Mouse (Mus musculus) hindbrain, embryonic 11.5 days (tissue): ENCODE measurements around the gene Gm5134. TPM values are rescaled to one million over a fixed set of nuclear protein-coding genes. Genes with fewer than 3 reads are reported as not detected.

ENCODE experiments used
- ATAC-seq: fragments of 200-750 bp; cut with Nextera tagmentation; 2 replicates; pipeline ENCODE4 v1.8.0; 2017; ENCODE audit warnings: mild to moderate bottlenecking, moderate TSS enrichment, moderate library complexity; ENCODE audit not compliant: low FRiP score
- DNase-seq: peaks from one replicate; pipeline ENCODE4 v3.0.0-alpha.2; 2015; ENCODE audit warnings: low spot score
- H3K27ac ChIP-seq: fragments of 300-500 bp; sonication (generic); 2 replicates; pipeline ENCODE4 v1.5.1; 2014; ENCODE audit warnings: mild to moderate bottlenecking, low read depth, low read length
- H3K27me3 ChIP-seq: fragments of 300-500 bp; sonication (generic); 2 replicates; pipeline ENCODE4 v1.6.1; 2014; ENCODE audit warnings: mild to moderate bottlenecking, low read length, moderate library complexity, mixed read lengths; ENCODE audit not compliant: control insufficient read depth, insufficient read depth
- H3K36me3 ChIP-seq: fragments of 300-500 bp; sonication (generic); 2 replicates; pipeline ENCODE4 v1.6.1; 2014; ENCODE audit warnings: mild to moderate bottlenecking, low read length, moderate library complexity, mixed read lengths; ENCODE audit not compliant: control insufficient read depth, insufficient read depth
- H3K4me1 ChIP-seq: fragments of 300-500 bp; sonication (generic); replicated peaks from 2 replicates; pipeline ENCODE4 v1.6.1; 2014; ENCODE audit warnings: low read length, mixed read lengths; ENCODE audit not compliant: control insufficient read depth, insufficient read depth
- H3K4me2 ChIP-seq: fragments of 300-500 bp; sonication (generic); replicated peaks from 2 replicates; pipeline ENCODE4 v1.6.1; 2014; ENCODE audit warnings: mild to moderate bottlenecking, low read depth, low read length
- H3K4me3 ChIP-seq: fragments of 300-500 bp; sonication (generic); 2 replicates; pipeline ENCODE4 v1.5.1; 2014; ENCODE audit warnings: low read depth, low read length
- H3K9ac ChIP-seq: fragments of 300-500 bp; sonication (generic); 2 replicates; pipeline ENCODE4 v1.6.1; 2014; ENCODE audit warnings: low read depth, low read length
- H3K9me3 ChIP-seq: fragments of 300-500 bp; sonication (generic); 2 replicates; pipeline ENCODE4 v1.6.1; 2016; ENCODE audit warnings: low read length; ENCODE audit not compliant: control insufficient read depth
- WGBS: fragments of 180-500 bp; shearing (Covaris S2); extraction: QIAGEN DNeasy Blood & Tissue Kit; methylation state at CpG from one replicate; pipeline ENCODE4 v1.1.7; 2014; 5-methylcytosine and 5-hydroxymethylcytosine counted together
- polyA plus RNA-seq: library from polyadenylated mRNA; unstranded; fragments of >200 nt; fragmentation: Nextera tagmentation; extraction: Ambion mirVana; gene quantifications from 2 replicates; pipeline ENCODE4 v1.2.1, GENCODE M21; 2014

The Gm5134 gene
- polyA plus RNA-seq, 1 experiment from 2014 or later = 0.22 TPM

DNA sequence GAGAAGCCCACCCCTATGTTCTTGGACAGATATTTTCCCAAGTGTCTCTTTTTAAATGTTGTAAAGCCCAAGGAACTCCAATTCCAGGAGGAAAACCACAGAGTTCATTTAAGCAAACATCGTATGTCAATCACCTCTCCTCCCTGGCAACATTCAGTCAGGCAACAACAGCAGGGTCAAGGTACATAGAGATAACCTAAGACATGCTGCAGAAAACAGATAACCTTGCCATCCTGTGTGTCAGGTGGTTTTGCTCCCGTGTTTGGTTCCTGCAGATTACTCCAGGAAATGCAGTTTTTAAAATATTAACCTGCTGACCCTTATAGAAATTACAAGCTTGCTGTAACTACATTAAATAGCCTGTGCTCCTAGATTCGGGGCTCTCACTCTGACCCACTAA, 67.4 kb downstream of the Gm5134 start:
- no peak overlapping the region for H3K27ac ChIP-seq
- no peak overlapping the region for H3K4me2 ChIP-seq
- no peaks in the 10 kb centered on the region for H3K9me3 ChIP-seq
- DNase-seq (no peak), ATAC-seq (no peak)
- no peaks in the 10 kb centered on the region for H3K4me1 ChIP-seq
- 86% methylated on average over 3 of the region's 3 CpGs for WGBS
- H3K36me3 ChIP-seq = no peaks in the 10 kb centered on the region
- H3K4me3 ChIP-seq = no peak overlapping the region
- H3K9ac ChIP-seq = no peak overlapping the region
- no peaks in the 10 kb centered on the region for H3K27me3 ChIP-seq

DNA sequence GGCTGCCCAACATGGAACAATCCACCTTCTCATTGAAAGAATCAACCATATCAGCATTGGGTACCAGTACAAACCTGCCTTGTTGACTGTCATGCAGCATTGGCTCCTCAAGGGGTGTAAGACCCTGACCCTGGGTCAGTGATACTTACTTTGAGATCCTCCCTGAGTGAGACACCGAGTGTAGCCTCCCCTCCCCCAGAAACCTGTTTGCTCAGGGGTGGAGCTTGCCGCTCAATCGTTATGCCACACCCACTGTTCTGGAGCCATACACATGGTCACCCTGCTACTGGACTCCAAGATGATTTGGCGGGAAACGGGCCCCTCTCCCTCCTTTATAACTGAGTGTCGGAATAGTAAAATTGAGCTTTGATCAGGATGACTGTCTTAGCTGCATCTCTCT, 69.6 kb downstream of the Gm5134 start:
- no peaks in the 10 kb centered on the region for H3K27me3 ChIP-seq
- no peak overlapping the region for H3K9ac ChIP-seq
- H3K36me3 ChIP-seq = no peaks in the 10 kb centered on the region
- 96% methylated on average over 6 of the region's 6 CpGs for WGBS
- no peaks in the 10 kb centered on the region for H3K4me1 ChIP-seq
- H3K9me3 ChIP-seq = no peaks in the 10 kb centered on the region
- H3K27ac ChIP-seq = no peak overlapping the region
- no peak overlapping the region for H3K4me3 ChIP-seq
- DNase-seq = no peak
- no peak for ATAC-seq
- no peak overlapping the region for H3K4me2 ChIP-seq

DNA sequence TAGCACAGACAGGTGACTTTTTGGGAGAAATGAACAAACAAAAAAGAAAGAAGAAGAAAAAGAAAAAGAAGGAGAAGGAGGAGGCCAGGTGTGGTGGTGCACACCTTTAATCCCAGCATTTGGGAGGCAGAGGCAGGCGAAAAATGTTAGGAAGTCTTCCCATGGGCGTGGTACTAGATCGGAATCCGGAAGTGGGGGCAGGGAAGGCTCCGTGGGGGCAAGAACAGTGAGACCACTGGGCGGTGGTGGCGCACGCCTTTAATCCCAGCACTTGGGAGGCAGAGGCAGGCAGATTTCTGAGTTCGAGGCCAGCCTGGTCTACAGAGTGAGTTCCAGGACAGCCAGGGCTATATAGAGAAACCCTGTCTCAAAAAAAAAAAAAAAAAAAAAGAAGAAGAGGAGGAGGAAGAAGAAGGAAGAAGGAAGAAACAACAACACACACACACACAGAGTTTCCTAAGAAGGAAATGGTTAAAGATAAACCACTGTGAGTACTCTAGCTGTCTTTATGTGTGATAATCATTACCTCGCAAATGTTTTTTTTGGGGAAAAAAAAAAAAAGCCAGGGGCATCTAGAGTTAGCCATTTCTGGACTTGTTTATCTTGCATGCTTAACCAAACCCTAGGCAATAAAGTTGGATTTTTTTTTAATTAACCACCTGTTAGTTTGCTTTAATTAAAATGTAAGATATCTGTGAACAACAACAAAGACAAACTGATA, 71.3 kb downstream of the Gm5134 start:
- no peaks in the 10 kb centered on the region for H3K4me1 ChIP-seq
- 95% methylated on average over 9 of the region's 10 CpGs for WGBS
- no peak overlapping the region for H3K27ac ChIP-seq
- DNase-seq (no peak), ATAC-seq (no peak)
- no peak overlapping the region for H3K4me3 ChIP-seq
- no peaks in the 10 kb centered on the region for H3K9me3 ChIP-seq
- no peak overlapping the region for H3K9ac ChIP-seq
- H3K27me3 ChIP-seq = no peaks in the 10 kb centered on the region
- no peaks in the 10 kb centered on the region for H3K36me3 ChIP-seq
- H3K4me2 ChIP-seq = no peak overlapping the region

DNA sequence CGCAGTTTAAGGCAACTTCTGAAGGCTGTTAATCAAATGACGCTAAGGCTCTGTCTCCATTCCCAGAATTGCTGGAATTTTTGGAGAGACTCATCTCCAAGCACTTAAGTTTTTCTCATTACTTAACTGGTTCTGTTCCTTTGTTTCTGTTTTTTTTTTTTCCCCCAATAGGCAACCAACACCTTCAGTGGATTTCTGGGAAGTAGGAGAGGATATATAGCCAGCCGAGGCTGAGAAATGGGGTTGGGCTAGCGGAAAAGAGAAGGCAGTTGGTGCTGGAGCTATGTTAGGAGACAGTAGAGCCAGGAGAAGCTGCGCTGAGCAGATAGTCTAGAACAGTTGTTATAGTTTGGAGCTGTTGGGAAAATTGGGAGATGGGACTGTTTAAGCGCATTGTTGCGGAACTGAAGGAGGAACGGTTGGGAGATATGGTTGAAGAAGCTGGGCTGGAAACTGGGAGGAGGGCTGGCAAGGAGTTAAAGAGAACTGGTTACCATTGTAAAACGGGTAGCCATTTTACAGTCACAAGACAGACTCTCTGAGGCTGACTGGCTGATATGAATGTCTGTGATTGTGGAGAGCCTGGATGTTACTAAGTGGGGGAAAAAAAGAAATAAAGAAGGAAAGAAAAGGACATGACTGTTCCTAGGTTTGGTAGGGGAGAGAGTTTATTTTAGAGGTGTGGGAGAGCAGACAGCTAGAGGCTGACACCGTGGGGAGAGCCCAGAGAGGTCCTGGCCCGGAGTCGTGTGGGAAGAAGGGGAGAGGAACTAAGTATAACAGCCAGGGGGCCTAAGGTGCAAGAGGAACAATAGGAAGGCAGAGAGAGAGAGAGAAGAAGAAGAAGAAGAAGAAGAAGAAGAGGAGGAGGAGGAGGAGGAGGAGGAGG, 73.1 kb downstream of the Gm5134 start:
- Histone ChIP-seq H3K27me3 (no peaks in the 10 kb centered on the region), H3K9me3 (no peaks in the 10 kb centered on the region), H3K4me1 (no peaks in the 10 kb centered on the region), H3K4me3 (no peak overlapping the region), H3K4me2 (no peak overlapping the region), H3K36me3 (no peaks in the 10 kb centered on the region), H3K27ac (no peak overlapping the region), H3K9ac (no peak overlapping the region)
- DNase-seq = no peak
- no peak for ATAC-seq
- WGBS = 68% methylated on average over 12 of the region's 12 CpGs

DNA sequence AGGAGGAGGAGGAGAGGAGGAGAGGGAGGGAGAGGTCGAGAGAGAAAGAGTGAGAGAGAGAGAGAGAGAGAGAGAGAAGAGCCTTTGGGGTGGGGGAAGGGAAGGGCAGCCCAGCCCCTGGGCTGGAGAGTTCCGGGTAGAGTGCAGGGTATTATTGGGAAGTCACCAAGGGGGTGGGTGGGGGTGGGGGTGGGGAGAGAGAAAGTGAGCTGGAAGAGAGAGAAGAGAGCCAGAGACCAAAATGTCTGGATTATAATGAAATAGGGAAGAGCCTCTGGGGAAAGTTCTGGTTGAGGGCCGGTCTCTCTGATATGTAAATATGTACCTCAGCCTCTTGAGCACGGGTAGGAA, 73.7 kb downstream of the Gm5134 start:
- no peak overlapping the region for H3K27ac ChIP-seq
- no peak overlapping the region for H3K9ac ChIP-seq
- WGBS = 35% methylated on average over 3 of the region's 4 CpGs
- H3K27me3 ChIP-seq = no peaks in the 10 kb centered on the region
- no peaks in the 10 kb centered on the region for H3K9me3 ChIP-seq
- no peak overlapping the region for H3K4me3 ChIP-seq
- H3K4me1 ChIP-seq = no peaks in the 10 kb centered on the region
- no peak for DNase-seq
- no peak for ATAC-seq
- no peak overlapping the region for H3K4me2 ChIP-seq
- H3K36me3 ChIP-seq = no peaks in the 10 kb centered on the region

DNA sequence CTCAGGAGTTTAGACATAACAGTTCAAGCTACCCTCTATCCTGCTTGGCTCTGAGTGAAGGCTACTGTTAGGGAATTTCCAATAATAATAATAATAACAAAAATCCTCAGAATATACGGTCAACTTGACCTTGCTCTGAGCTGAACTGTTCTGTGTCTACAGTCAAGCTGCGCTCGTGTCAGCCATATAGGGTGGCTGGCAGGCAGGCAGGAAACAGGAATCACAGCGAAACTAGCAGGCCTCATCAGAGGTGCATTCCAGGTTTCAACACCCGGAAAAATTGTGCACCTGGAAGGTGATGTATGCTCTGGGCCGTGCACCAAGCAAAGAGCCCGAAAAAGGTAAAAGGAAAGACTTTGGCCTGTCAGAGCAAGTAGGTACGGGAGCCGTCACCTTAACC, 74.1 kb downstream of the Gm5134 start:
- DNase-seq (no peak), ATAC-seq (no peak)
- H3K27me3 ChIP-seq = no peaks in the 10 kb centered on the region
- H3K9me3 ChIP-seq = no peaks in the 10 kb centered on the region
- H3K4me2 ChIP-seq = no peak overlapping the region
- H3K4me3 ChIP-seq = no peak overlapping the region
- H3K27ac ChIP-seq = no peak overlapping the region
- 79% methylated on average over 9 of the region's 9 CpGs for WGBS
- no peaks in the 10 kb centered on the region for H3K36me3 ChIP-seq
- H3K9ac ChIP-seq = no peak overlapping the region
- no peaks in the 10 kb centered on the region for H3K4me1 ChIP-seq

DNA sequence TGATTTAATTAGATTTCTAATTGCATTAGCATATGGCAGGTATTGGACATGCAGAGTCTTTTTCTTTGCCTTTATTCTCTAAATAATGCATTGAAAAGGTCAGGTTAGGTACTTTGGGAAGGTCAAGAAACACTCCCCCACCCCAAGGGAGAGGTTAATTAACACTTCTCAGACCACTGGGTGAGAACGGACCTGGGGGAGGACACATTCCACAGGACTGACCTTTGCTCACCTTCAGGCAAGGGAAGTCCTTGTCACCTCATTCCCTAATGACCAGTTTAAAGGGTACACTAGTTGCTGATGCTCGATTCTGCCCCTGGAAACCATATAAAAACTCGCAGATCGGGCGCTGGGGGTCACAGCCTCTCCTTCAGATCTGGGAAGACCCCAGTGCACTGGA, 75.0 kb downstream of the Gm5134 start:
- DNase-seq = no peak
- Histone ChIP-seq H3K27ac (no peak overlapping the region), H3K9me3 (no peaks in the 10 kb centered on the region), H3K36me3 (no peaks in the 10 kb centered on the region), H3K4me1 (no peaks in the 10 kb centered on the region), H3K9ac (no peak overlapping the region), H3K4me2 (no peak overlapping the region), H3K27me3 (no peaks in the 10 kb centered on the region), H3K4me3 (no peak overlapping the region)
- ATAC-seq = no peak
- WGBS = 64% methylated on average over 5 of the region's 5 CpGs

DNA sequence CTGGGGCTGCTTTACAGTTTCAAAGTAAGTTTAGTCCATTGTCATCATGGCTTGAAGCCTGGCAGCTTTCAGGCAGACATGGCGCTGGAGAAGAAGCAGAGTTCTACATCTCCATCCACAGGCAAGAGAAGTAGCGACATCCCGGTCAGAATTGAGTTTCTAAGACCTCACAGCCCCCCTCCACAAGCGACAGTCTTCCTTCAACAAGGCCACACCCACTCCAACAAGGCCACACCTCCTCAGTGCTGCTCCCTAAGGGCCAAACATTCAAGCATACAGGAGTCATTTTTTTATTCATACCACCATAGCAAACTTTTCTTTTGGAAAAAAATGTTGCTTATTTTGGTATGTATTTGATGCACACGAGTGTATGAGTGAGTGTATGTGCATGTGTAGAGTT, 76.2 kb downstream of the Gm5134 start:
- no peak overlapping the region for H3K9ac ChIP-seq
- no peaks in the 10 kb centered on the region for H3K36me3 ChIP-seq
- no peaks in the 10 kb centered on the region for H3K27me3 ChIP-seq
- no peak overlapping the region for H3K27ac ChIP-seq
- DNase-seq (no peak), ATAC-seq (no peak)
- H3K4me3 ChIP-seq = no peak overlapping the region
- WGBS = 61% methylated on average over 5 of the region's 5 CpGs
- no peaks in the 10 kb centered on the region for H3K4me1 ChIP-seq
- H3K4me2 ChIP-seq = no peak overlapping the region
- no peaks in the 10 kb centered on the region for H3K9me3 ChIP-seq
